Mouse (Mus musculus) urinary bladder, postnatal 10 days (tissue): ENCODE results near the gene Aoc1.

Source experiments
- DNase-seq: peaks from one replicate; pipeline ENCODE4 v3.0.0; 2022; ENCODE audit warnings: low spot score

The Aoc1 gene

GRCm38 (mm10) chr6:48909229-48909628 lies 36.5 kb downstream of the Aoc1 start:
- no peak for DNase-seq

GRCm38 (mm10) chr6:48912033-48912432 lies 39.3 kb downstream of the Aoc1 start:
- no peak for DNase-seq

GRCm38 (mm10) chr6:48913587-48913986 lies 40.9 kb downstream of the Aoc1 start:
- DNase-seq: no peak

GRCm38 (mm10) chr6:48929595-48929994 lies 56.9 kb downstream of the Aoc1 start, which contains the start of gene 1600015I10Rik:
Gene 1600015I10Rik, plus strand, starts transcription at chr6:48929895.
- no peak for DNase-seq

- DNase-seq: no peak
Observed at GRCm38 (mm10) chr6:48949596-48949995, 76.9 kb downstream of the Aoc1 start.

- no peak for DNase-seq
Observed at GRCm38 (mm10) chr6:48950676-48951075, 78.0 kb downstream of the Aoc1 start.

GRCm38 (mm10) chr6:48951630-48952029 lies 78.9 kb downstream of the Aoc1 start:
- no peak for DNase-seq

GRCm38 (mm10) chr6:48953220-48953619 lies 80.5 kb downstream of the Aoc1 start:
- no peak for DNase-seq

GRCm38 (mm10) chr6:48954211-48954610 lies 81.5 kb downstream of the Aoc1 start:
- no peak for DNase-seq

- no peak for DNase-seq
Observed at GRCm38 (mm10) chr6:48954946-48955345, 82.2 kb downstream of the Aoc1 start.

- no peak for DNase-seq
Observed at GRCm38 (mm10) chr6:48956785-48957184, 84.1 kb downstream of the Aoc1 start.

- DNase-seq: no peak
Observed at GRCm38 (mm10) chr6:48958053-48958452, 85.4 kb downstream of the Aoc1 start.
